Mouse (Mus musculus) lung, adult 2 months (tissue): ENCODE measurements around the gene Cers6.

Source experiments
- CTCF ChIP-seq: fragments of 200-500 bp; IDR thresholded peaks from 2 replicates; pipeline ENCODE4 v1.5.1; 2011; ENCODE audit warnings: mild to moderate bottlenecking, low read length, control low read depth; ENCODE audit not compliant: insufficient read depth
- POLR2A ChIP-seq: fragments of 200-500 bp; IDR thresholded peaks from 2 replicates; pipeline ENCODE4 v1.6.1; 2011; ENCODE audit warnings: low read depth, mild to moderate bottlenecking, control low read depth, low read length, borderline replicate concordance; ENCODE audit errors: extremely low read depth

DNA sequence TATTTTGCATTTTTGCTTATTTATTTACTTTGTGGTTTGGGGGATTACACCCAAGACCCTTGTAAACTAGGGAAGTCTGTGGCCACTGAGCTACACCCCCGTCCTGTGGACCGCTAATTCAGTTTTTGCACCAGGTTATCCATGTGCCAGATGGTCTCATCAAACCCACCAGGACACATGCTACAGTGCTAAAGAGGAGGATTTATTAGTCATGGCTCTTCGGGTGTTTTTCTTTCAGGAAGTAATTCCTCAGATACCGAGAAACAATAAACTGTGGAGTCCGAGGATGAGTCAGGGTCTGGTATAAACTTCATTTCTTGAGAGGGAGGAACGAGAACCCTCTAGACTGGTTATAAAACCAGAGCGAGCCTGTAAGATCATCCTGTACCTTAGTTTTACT lies 49.5 kb downstream of the Cers6 start:
- TF ChIP-seq POLR2A (no peak), CTCF (no peak)
